13 mouse cellular contexts compared by ENCODE assay signal in the genomic region with DNA sequence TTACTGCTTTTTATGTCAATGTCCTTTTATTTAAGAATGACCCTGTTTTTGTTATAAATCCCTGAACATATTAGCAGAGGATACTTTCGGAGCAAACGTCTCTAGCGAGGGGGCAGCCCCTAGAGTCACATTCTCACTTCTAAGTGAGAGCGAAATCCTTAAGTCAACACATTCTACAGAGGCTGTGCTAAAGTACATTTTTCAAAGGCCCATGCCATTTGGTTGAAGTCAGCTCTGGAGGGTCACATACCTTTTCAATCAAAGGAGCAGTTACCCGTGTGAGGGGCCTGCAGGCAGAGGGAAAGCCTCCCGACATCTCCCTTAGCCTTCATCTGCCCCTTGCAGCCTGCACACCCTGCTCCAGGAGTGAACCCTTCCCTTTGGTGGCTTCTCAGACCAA. TPM values are rescaled to one million over a fixed set of nuclear protein-coding genes. Genes with fewer than 3 reads are reported as not detected.
DNase-seq lines count a peak whose midpoint lies in the region; ATAC-seq and TF ChIP-seq lines count a peak whose summit lies in the region.
"Had no signal": no experiment of that assay in that cellular context is flagged by ENCODE, and none has a peak within 500 bp of the region (broad histone marks: within the 10 kb centered on the region; RNA-seq: fewer than 3 reads in every experiment).

No protein-coding gene starts in this region.

- H3K36me3 ChIP-seq in heart, embryonic 16.5 days (ENCODE audit: control insufficient read depth, insufficient read depth) = no peaks in the 10 kb centered on the region
- H3K36me3 ChIP-seq in lung, embryonic 16.5 days (ENCODE audit: control insufficient read depth, insufficient read depth, low read length) = no peaks in the 10 kb centered on the region
- no peaks in the 10 kb centered on the region for H3K36me3 ChIP-seq in stomach, embryonic 16.5 days (ENCODE audit: control insufficient read depth, insufficient read depth, low read length)

- H3K4me1 ChIP-seq in heart, embryonic 16.5 days (ENCODE audit: control insufficient read depth, insufficient read depth, low read length) = peaks cover 80% of the 10 kb centered on the region
- peaks cover 51% of the 10 kb centered on the region for H3K4me1 ChIP-seq in lung, embryonic 16.5 days (replicated peaks; ENCODE audit: control insufficient read depth, insufficient read depth, low read length)
- peaks cover 36% of the 10 kb centered on the region for H3K4me1 ChIP-seq in embryonic fibroblast, embryonic 13.5 days (ENCODE audit: control insufficient read depth, insufficient read depth, low read length)
- H3K4me1 ChIP-seq in stomach, embryonic 16.5 days (ENCODE audit: control insufficient read depth, insufficient read depth, low read length) = peaks cover 56% of the 10 kb centered on the region

- TF ChIP-seq POLR2A in embryonic fibroblast, embryonic 13.5 days (IDR thresholded peaks at IDR 0.05; ENCODE audit: low read depth, low read length) = no peak

- H3K27me3 ChIP-seq in heart, embryonic 16.5 days (ENCODE audit: control insufficient read depth, insufficient read depth, low read length) = no peaks in the 10 kb centered on the region
- no peaks in the 10 kb centered on the region for H3K27me3 ChIP-seq in lung, embryonic 16.5 days (ENCODE audit: control insufficient read depth, insufficient read depth, low read depth, low read length)
- H3K27me3 ChIP-seq in stomach, embryonic 16.5 days (ENCODE audit: control insufficient read depth, insufficient read depth, low read length) = no peaks in the 10 kb centered on the region

- WGBS in heart, embryonic 16.5 days = 31% methylated on average over 6 of the region's 6 CpGs
- 34% methylated on average over 6 of the region's 6 CpGs for WGBS in lung, embryonic 16.5 days
- WGBS in stomach, embryonic 16.5 days = 22% methylated on average over 6 of the region's 6 CpGs

- ATAC-seq in heart, embryonic 16.5 days (replicated peaks; ENCODE audit: extremely low read depth, insufficient read depth, low FRiP score) = no peak
- peak; percentile 36; the same call in 1 of the 2 replicates for ATAC-seq in lung, embryonic 16.5 days (ENCODE audit: low read depth)
- no peak for ATAC-seq in stomach, embryonic 16.5 days (ENCODE audit: insufficient read depth, low FRiP score)
- ATAC-seq: forebrain, embryonic 16.5 days had no signal

- TF ChIP-seq CTCF in embryonic fibroblast, embryonic 13.5 days (IDR thresholded peaks at IDR 0.05; ENCODE audit: borderline replicate concordance, insufficient read depth, low read length) = no peak

- DNase-seq in heart, adult 11 months = no peak
- no peak for DNase-seq in lung, adult 18-20 months
- no peak for DNase-seq in cerebellum, adult 11 months
- DNase-seq: cerebellum, adult 8-10 months; kidney, adult 11 months; right cerebral cortex, postnatal 4 days had no signal

- H3K4me3 ChIP-seq in heart, embryonic 16.5 days (ENCODE audit: low read length) = no peak overlapping the region
- H3K4me3 ChIP-seq in lung, embryonic 16.5 days (ENCODE audit: low read length) = no peak overlapping the region
- no peak overlapping the region for H3K4me3 ChIP-seq in embryonic fibroblast, embryonic 13.5 days (ENCODE audit: insufficient read depth, low read length)
- H3K4me3 ChIP-seq in stomach, embryonic 16.5 days (replicated peaks; ENCODE audit: low read length) = no peak overlapping the region

- H3K4me2 ChIP-seq in heart, embryonic 16.5 days (ENCODE audit: low read depth, low read length) = no peak overlapping the region
- H3K4me2 ChIP-seq in lung, embryonic 16.5 days (ENCODE audit: low read depth, low read length) = no peak overlapping the region
- H3K4me2 ChIP-seq in stomach, embryonic 16.5 days (ENCODE audit: low read depth, low read length) = no peak overlapping the region
- H3K4me2 ChIP-seq: midbrain, embryonic 11.5 days had no signal

- no peaks in the 10 kb centered on the region for H3K9me3 ChIP-seq in heart, embryonic 16.5 days (replicated peaks; ENCODE audit: control insufficient read depth, low read length)
- no peaks in the 10 kb centered on the region for H3K9me3 ChIP-seq in lung, embryonic 16.5 days (ENCODE audit: control insufficient read depth, low read length)
- no peaks in the 10 kb centered on the region for H3K9me3 ChIP-seq in stomach, embryonic 16.5 days (replicated peaks; ENCODE audit: control insufficient read depth, low read length)

- 0 out of 2 replicates have a peak overlapping the region, but pooled peaks have one; percentile 26 for H3K9ac ChIP-seq in heart, embryonic 16.5 days (ENCODE audit: low read length)
- no peak overlapping the region for H3K9ac ChIP-seq in lung, embryonic 16.5 days (ENCODE audit: low read length)
- no peak overlapping the region for H3K9ac ChIP-seq in stomach, embryonic 16.5 days (ENCODE audit: low read length)
- H3K9ac ChIP-seq: liver, embryonic 14.5 days had no signal

- H3K27ac ChIP-seq in heart, embryonic 16.5 days (ENCODE audit: low read length) = peak overlapping the region; percentile 68
- H3K27ac ChIP-seq in lung, embryonic 16.5 days (ENCODE audit: low read length) = 0 out of 2 replicates have a peak overlapping the region, but pooled peaks have one; percentile 18
- peak overlapping the region; percentile 81 for H3K27ac ChIP-seq in embryonic fibroblast, embryonic 13.5 days (ENCODE audit: insufficient read depth, low read length)
- H3K27ac ChIP-seq in stomach, embryonic 16.5 days (ENCODE audit: low read length) = 0 out of 2 replicates have a peak overlapping the region, but pooled peaks have one; percentile 17
- H3K27ac ChIP-seq: liver, embryonic 14.5 days had no signal

RNA-seq across cellular contexts. Expression of a gene that starts 48.2 kb away (rescaled TPM):
- 13.1 and 14.5 TPM in 2 replicates for polyA plus RNA-seq in heart, embryonic 16.5 days (2015; fragmentation: Nextera tagmentation; extraction: Ambion mirVana)
- polyA plus RNA-seq in lung, embryonic 16.5 days (2015; fragmentation: Nextera tagmentation; extraction: Ambion mirVana) = 7.0 and 8.2 TPM in 2 replicates
- polyA plus RNA-seq in embryonic fibroblast, embryonic 13.5 days (2011; ENCODE audit: insufficient read length, low read depth, missing spikeins) = 65.4 and 67.9 TPM in 2 replicates
- polyA plus RNA-seq in stomach, embryonic 16.5 days (2015; fragmentation: Nextera tagmentation; extraction: Ambion mirVana) = 8.3 and 9.1 TPM in 2 replicates

Comparison
In these comparisons a context has a peak if more than half of its experiments do, and no peak if none do; other contexts are left out.
1. H3K27ac ChIP-seq: peak in every context shown above with its lines; median percentile 81 in embryonic fibroblast, embryonic 13.5 days; 68 in heart, embryonic 16.5 days; 18 in lung, embryonic 16.5 days; 17 in stomach, embryonic 16.5 days.